Mouse (Mus musculus) liver, embryonic 16.5 days (tissue): Measurements from ENCODE around the gene Tram2. TPM values are rescaled to one million over a fixed set of nuclear protein-coding genes. Genes with fewer than 3 reads are reported as not detected.

Experiments
- ATAC-seq: fragments of 200-750 bp; cut with Nextera tagmentation; 2 replicates; pipeline ENCODE4 v1.8.0; 2017; ENCODE audit warnings: low read depth, mild to moderate bottlenecking, moderate number of reproducible peaks, moderate library complexity
- H3K27ac ChIP-seq: fragments of 300-500 bp; sonication (generic); 2 replicates; pipeline ENCODE4 v1.5.1; 2014; ENCODE audit warnings: mild to moderate bottlenecking, low read length
- H3K27me3 ChIP-seq: fragments of 300-500 bp; sonication (generic); 2 replicates; pipeline ENCODE4 v1.6.1; 2014; ENCODE audit warnings: low read depth, low read length, mixed read lengths; ENCODE audit not compliant: control insufficient read depth, insufficient read depth
- H3K36me3 ChIP-seq: fragments of 300-500 bp; sonication (generic); 2 replicates; pipeline ENCODE4 v1.6.1; 2014; ENCODE audit warnings: mild to moderate bottlenecking; ENCODE audit not compliant: control insufficient read depth, insufficient read depth
- H3K4me1 ChIP-seq: fragments of 300-500 bp; sonication (generic); 2 replicates; pipeline ENCODE4 v1.6.1; 2014; ENCODE audit warnings: low read depth, low read length, mixed read lengths; ENCODE audit not compliant: control insufficient read depth
- H3K4me2 ChIP-seq: fragments of 300-500 bp; sonication (generic); 2 replicates; pipeline ENCODE4 v1.6.1; 2014; ENCODE audit warnings: low read depth, low read length, mixed read lengths
- H3K4me3 ChIP-seq: fragments of 300-500 bp; sonication (generic); 2 replicates; pipeline ENCODE4 v1.5.1; 2014; ENCODE audit warnings: low read depth, mild to moderate bottlenecking, low read length
- H3K9ac ChIP-seq: fragments of 300-500 bp; sonication (generic); 2 replicates; pipeline ENCODE4 v1.6.1; 2014; ENCODE audit warnings: low read depth, low read length
- H3K9me3 ChIP-seq: fragments of 300-500 bp; sonication (generic); replicated peaks from 2 replicates; pipeline ENCODE4 v1.6.1; 2016; ENCODE audit warnings: low read length; ENCODE audit not compliant: control insufficient read depth
- WGBS: fragments of 180-500 bp; shearing (Covaris S2); extraction: QIAGEN DNeasy Blood & Tissue Kit; methylation state at CpG from one replicate; pipeline ENCODE4 v1.1.7; 2014; ENCODE audit not compliant: insufficient replicate concordance; 5-methylcytosine and 5-hydroxymethylcytosine counted together
- polyA plus RNA-seq: library from polyadenylated mRNA; unstranded; fragments of >200 nt; fragmentation: Nextera tagmentation; extraction: Ambion mirVana; gene quantifications from 2 replicates; pipeline ENCODE4 v1.2.1, GENCODE M21; 2015

Tram2 gene
- polyA plus RNA-seq, 1 experiment from 2014 or later: 2.0 TPM

GRCm38 (mm10) chr1:21052132-21052545, 26.9 kb downstream of the Tram2 start:
- Histone ChIP-seq H3K4me2 (no peak overlapping the region), H3K4me1 (no peaks in the 10 kb centered on the region), H3K27me3 (no peaks in the 10 kb centered on the region), H3K27ac (no peak overlapping the region), H3K4me3 (no peak overlapping the region), H3K9me3 (no peaks in the 10 kb centered on the region), H3K9ac (no peak overlapping the region), H3K36me3 (no peaks in the 10 kb centered on the region)
- WGBS: 30% methylated on average over 5 of the region's 5 CpGs
- 0 out of 2 replicates have a peak, but pooled peaks have one; percentile 24 for ATAC-seq

DNA sequence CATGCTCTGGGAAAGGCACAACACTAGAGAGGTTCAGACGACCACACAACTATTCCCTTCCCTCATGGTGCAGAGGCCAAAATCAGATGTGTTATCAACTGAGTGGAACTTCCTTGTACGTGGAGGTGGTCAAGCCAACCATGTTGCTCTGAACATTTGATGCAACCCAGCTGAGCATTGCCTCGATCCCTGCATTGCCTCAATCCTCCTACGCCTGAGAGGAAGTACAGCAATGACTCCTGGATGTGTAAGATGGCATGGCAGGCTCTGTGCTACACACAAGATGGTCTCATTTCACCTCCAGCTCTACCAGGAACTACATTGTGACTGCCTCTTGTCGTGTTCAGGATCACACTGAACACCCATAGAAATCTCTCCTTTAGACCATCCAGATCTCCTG, 30.0 kb downstream of the Tram2 start:
- Histone ChIP-seq H3K4me3 (no peak overlapping the region), H3K4me1 (no peaks in the 10 kb centered on the region), H3K9ac (no peak overlapping the region), H3K27ac (no peak overlapping the region), H3K9me3 (no peaks in the 10 kb centered on the region), H3K4me2 (no peak overlapping the region), H3K36me3 (no peaks in the 10 kb centered on the region), H3K27me3 (no peaks in the 10 kb centered on the region)
- WGBS: 49% methylated on average over 5 of the region's 5 CpGs
- no peak for ATAC-seq

DNA sequence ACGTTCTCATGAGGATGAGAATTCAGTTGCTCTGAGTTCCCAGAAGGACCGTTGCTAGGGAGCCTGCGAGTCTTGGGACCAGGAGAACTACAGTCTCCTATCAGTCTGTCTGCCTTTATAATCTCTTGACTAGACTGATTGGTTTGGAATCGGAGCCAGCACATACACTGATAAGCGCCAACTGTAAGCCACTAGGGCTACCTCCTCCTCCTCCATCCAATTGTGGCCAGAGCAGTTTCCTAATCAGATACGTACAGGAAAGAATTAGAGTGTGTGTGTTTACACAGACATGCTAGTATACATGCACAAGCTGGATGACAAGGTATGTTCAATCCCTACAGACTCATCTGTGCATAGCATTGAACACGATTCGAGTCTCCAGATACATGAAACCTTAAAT, 30.6 kb downstream of the Tram2 start:
- ATAC-seq: peak; percentile 33; the same call in 1 of the 2 replicates
- H3K9me3 ChIP-seq: no peaks in the 10 kb centered on the region
- H3K4me3 ChIP-seq: no peak overlapping the region
- H3K9ac ChIP-seq: no peak overlapping the region
- no peaks in the 10 kb centered on the region for H3K27me3 ChIP-seq
- H3K4me2 ChIP-seq: no peak overlapping the region
- no peaks in the 10 kb centered on the region for H3K4me1 ChIP-seq
- H3K36me3 ChIP-seq: no peaks in the 10 kb centered on the region
- H3K27ac ChIP-seq: no peak overlapping the region
- 27% methylated on average over 8 of the region's 8 CpGs for WGBS

GRCm38 (mm10) chr1:21042461-21042860, 36.6 kb downstream of the Tram2 start:
- H3K4me2 ChIP-seq: no peak overlapping the region
- no peaks in the 10 kb centered on the region; the same call in 1 of the 2 replicates for H3K4me1 ChIP-seq
- no peak for ATAC-seq
- no peak overlapping the region for H3K9ac ChIP-seq
- WGBS: 68% methylated on average over 7 of the region's 7 CpGs
- H3K27ac ChIP-seq: no peak overlapping the region
- H3K36me3 ChIP-seq: no peaks in the 10 kb centered on the region
- H3K9me3 ChIP-seq: no peaks in the 10 kb centered on the region
- H3K4me3 ChIP-seq: no peak overlapping the region
- no peaks in the 10 kb centered on the region for H3K27me3 ChIP-seq

DNA sequence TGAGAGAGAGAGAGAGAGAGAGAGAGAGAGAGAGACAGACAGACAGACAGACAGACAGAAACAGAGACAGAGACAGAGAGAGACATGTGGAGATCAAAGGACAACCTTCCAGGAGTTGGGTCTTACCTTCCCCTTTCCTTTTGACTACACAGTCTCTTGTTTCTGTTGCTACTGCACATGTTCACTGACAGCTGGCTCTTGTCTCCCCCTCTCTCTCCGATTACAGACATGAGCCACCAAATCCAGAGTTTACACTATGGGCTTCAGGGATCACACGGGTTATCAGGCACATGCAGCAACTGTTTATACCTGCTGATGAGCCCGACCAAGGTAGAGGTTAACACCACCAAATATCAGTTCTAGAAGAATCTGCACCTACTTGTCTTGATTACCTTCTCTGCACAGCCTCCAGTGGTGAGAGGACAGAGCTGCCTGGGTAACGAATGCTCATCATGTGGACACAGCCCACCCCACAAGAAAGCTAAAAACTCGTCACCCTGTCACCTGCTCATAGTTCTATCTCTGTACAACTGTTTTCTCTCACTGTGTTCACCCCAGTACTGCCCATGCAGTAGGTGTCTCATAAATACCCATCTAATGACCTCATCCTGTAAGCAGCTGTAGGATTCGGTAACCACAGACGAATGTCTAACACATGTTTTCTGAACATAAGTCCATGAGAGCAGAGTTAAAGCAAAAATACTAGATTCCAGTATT, 38.3 kb downstream of the Tram2 start:
- 53% methylated on average over 7 of the region's 7 CpGs for WGBS
- ATAC-seq: no peak

DNA sequence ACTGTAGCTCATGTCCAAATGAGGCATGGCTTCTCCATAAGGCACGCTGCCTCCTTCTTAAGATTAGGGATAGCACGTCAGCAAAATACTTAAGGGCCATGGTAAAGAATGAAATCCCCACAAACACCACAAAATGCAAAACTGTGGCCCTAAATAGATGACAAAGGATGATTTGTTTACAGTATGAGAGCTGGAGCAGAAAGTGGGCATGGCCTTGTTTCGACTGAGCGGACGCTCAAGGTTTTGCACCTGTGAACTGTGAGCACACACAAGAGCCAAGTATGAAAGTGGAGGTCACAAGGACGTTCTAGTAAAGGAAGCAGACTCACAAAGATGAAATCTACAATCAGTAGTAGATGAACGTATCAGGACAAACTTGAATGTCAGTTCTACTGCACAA, 38.9 kb downstream of the Tram2 start:
- H3K4me2 ChIP-seq: no peak overlapping the region
- no peaks in the 10 kb centered on the region; the same call in 1 of the 2 replicates for H3K4me1 ChIP-seq
- no peak overlapping the region for H3K4me3 ChIP-seq
- H3K36me3 ChIP-seq: no peaks in the 10 kb centered on the region
- H3K9ac ChIP-seq: no peak overlapping the region
- no peaks in the 10 kb centered on the region for H3K27me3 ChIP-seq
- no peaks in the 10 kb centered on the region for H3K9me3 ChIP-seq
- no peak overlapping the region for H3K27ac ChIP-seq
- 72% methylated on average over 7 of the region's 7 CpGs for WGBS
- no peak for ATAC-seq

More for the DNA sequence above, 38.3 kb downstream of the Tram2 start:
- no peaks in the 10 kb centered on the region; the same call in 1 of the 2 replicates for H3K4me1 ChIP-seq
- no peaks in the 10 kb centered on the region for H3K27me3 ChIP-seq
- no peak overlapping the region for H3K4me3 ChIP-seq
- H3K36me3 ChIP-seq: no peaks in the 10 kb centered on the region
- no peaks in the 10 kb centered on the region for H3K9me3 ChIP-seq
- no peak overlapping the region for H3K9ac ChIP-seq
- no peak overlapping the region for H3K27ac ChIP-seq
- no peak overlapping the region for H3K4me2 ChIP-seq

DNA sequence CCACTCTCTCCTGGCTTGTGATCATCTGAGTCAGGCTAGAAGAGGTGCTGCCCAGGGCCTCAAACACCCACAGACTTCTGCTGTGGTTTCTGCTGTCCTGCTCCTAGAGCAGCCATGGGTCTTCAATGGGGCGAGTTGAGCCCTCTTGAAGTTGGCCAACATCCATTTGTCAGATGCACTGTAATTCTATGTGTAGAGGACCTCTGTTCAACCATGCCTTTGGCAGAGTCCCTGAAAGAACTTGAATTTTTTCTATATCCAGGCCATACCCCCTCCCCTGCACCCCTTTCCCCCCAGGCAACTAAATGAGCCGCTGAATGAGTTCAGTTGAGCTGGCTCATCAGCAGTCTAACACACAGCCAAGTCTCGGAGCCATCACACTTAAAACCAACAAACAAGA, 39.5 kb downstream of the Tram2 start:
- Histone ChIP-seq H3K9me3 (no peaks in the 10 kb centered on the region), H3K4me1 (no peaks in the 10 kb centered on the region; the same call in 1 of the 2 replicates), H3K27me3 (no peaks in the 10 kb centered on the region), H3K36me3 (no peaks in the 10 kb centered on the region), H3K4me2 (no peak overlapping the region), H3K9ac (no peak overlapping the region), H3K27ac (no peak overlapping the region), H3K4me3 (no peak overlapping the region)
- ATAC-seq: no peak
- 68% methylated on average over 3 of the region's 3 CpGs for WGBS

DNA sequence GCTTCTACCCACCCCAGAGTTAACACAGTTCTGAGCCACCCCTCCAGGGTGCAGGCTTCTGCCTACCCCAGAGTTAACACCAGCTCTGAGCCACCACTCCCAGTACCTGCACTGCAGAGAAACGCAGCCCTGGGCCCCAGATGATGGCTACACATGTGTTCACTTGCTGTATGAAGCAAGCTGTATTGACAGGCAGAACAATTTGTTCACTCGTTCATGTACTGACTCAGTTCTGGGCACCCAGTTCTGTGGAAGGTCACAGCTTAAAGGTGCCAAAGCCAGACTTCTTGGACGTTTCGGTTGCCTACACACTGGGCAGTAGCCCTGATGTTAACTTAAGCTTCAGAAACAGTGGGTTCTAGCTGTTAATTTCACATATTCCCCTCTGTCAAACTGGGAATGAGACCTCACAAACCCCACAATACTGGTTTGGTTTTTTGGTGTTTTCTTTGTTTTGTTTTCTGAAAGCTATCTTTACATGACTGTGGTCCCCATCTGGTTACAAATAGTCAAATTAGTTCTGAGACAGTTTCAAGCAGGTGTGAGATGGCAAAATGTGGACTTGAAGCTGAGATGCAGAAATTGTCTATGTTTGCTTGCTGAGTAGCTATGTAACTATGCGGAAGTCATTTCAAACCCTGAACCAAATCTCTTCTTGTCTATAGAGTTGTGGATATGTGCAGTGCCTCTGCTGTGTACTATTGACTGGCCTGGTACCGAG, 41.0 kb downstream of the Tram2 start:
- H3K9ac ChIP-seq: no peak overlapping the region
- H3K4me3 ChIP-seq: no peak overlapping the region
- no peaks in the 10 kb centered on the region for H3K27me3 ChIP-seq
- H3K36me3 ChIP-seq: no peaks in the 10 kb centered on the region
- no peaks in the 10 kb centered on the region for H3K9me3 ChIP-seq
- WGBS: 62% methylated on average over 6 of the region's 6 CpGs
- H3K4me2 ChIP-seq: no peak overlapping the region
- no peak for ATAC-seq
- no peaks in the 10 kb centered on the region; the same call in 1 of the 2 replicates for H3K4me1 ChIP-seq
- no peak overlapping the region for H3K27ac ChIP-seq

DNA sequence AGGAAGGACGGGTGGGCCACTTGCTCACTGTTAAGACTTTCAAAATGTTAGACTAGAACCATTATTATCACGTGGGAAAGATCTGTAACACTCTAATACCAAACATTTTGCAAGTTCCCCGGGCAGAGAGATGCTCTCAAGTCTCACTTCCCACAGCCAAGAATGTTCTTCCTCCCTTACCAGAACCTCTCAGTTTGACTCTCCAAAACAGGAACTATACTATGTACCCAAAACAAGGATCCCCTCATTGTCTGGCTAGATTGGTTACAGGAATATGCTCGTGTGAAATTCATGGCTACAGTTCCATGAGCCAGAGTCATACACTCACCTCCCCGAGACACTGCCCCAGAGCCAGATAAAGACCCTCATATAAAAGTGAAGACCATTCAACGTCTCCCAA, 43.2 kb downstream of the Tram2 start:
- no peak for ATAC-seq
- no peak overlapping the region for H3K4me2 ChIP-seq
- H3K9me3 ChIP-seq: no peaks in the 10 kb centered on the region
- no peak overlapping the region for H3K9ac ChIP-seq
- no peaks in the 10 kb centered on the region for H3K27me3 ChIP-seq
- WGBS: 30% methylated on average over 6 of the region's 6 CpGs
- no peaks in the 10 kb centered on the region for H3K36me3 ChIP-seq
- no peak overlapping the region for H3K27ac ChIP-seq
- no peak overlapping the region for H3K4me3 ChIP-seq
- no peaks in the 10 kb centered on the region; the same call in 1 of the 2 replicates for H3K4me1 ChIP-seq
